Mouse (Mus musculus) heart, adult 9 months (tissue): ENCODE measurements around the gene Prr5l.
"Not testable (repeated sequence)": the region's sequence is repeated elsewhere in the genome, so short reads cannot be mapped to it uniquely, and the experiment has no call there.

Experiments used
- DNase-seq, 2 experiments: peaks; one replicate each; pipeline ENCODE4 v3.0.0; 2022; ENCODE audit warnings: low spot score in 2 of 2

Gene Prr5l

GRCm38 (mm10) chr2:101762955-101763386, 119.9 kb downstream of the Prr5l start:
- peak; percentile 53 to 78 for DNase-seq

GRCm38 (mm10) chr2:101762405-101762804, 120.4 kb downstream of the Prr5l start:
- peak; percentile 65 to 68 for DNase-seq

- DNase-seq, result no peak
These were observed 120.9 kb downstream of the Prr5l start for GRCm38 (mm10) chr2:101761898-101762297.

GRCm38 (mm10) chr2:101759523-101760277, 123.1 kb downstream of the Prr5l start:
- no peak for DNase-seq

- DNase-seq, result no peak
These were observed 125.0 kb downstream of the Prr5l start for GRCm38 (mm10) chr2:101757806-101758205.

- no peak for DNase-seq
These were observed 126.6 kb downstream of the Prr5l start for GRCm38 (mm10) chr2:101756069-101756753.

- no peak for DNase-seq
These were observed 127.8 kb downstream of the Prr5l start for GRCm38 (mm10) chr2:101754939-101755555.

GRCm38 (mm10) chr2:101754428-101754827, 128.4 kb downstream of the Prr5l start:
- DNase-seq, result no peak

GRCm38 (mm10) chr2:101752979-101753378, 129.8 kb downstream of the Prr5l start:
- DNase-seq, result no peak

- peak; percentile 49 to 59 for DNase-seq
These were observed 130.4 kb downstream of the Prr5l start for GRCm38 (mm10) chr2:101752402-101752801.

- DNase-seq, result no peak
These were observed 131.4 kb downstream of the Prr5l start for GRCm38 (mm10) chr2:101751236-101751922.

- DNase-seq, result peak; percentile 48 to 49
These were observed 136.3 kb downstream of the Prr5l start for GRCm38 (mm10) chr2:101746537-101746936.

- not testable (repeated sequence) for DNase-seq
These were observed 137.2 kb downstream of the Prr5l start for GRCm38 (mm10) chr2:101745656-101746055.

- DNase-seq, result no peak
These were observed 140.6 kb downstream of the Prr5l start for GRCm38 (mm10) chr2:101742072-101742860.

GRCm38 (mm10) chr2:101741653-101742052, 141.2 kb downstream of the Prr5l start:
- no peak for DNase-seq

GRCm38 (mm10) chr2:101739914-101740313, 142.9 kb downstream of the Prr5l start:
- DNase-seq, result no peak

- peak; percentile 68 to 72 for DNase-seq
These were observed 149.3 kb downstream of the Prr5l start for GRCm38 (mm10) chr2:101733564-101733963.

- DNase-seq, result peak in 1 of 2 experiments; percentile 8
These were observed 150.0 kb downstream of the Prr5l start for GRCm38 (mm10) chr2:101732777-101733210.

- DNase-seq, result peak in 1 of 2 experiments; percentile 39
These were observed 151.9 kb downstream of the Prr5l start for GRCm38 (mm10) chr2:101730972-101731371.

GRCm38 (mm10) chr2:101729472-101729871, 153.4 kb downstream of the Prr5l start:
- DNase-seq, result peak; percentile 12 to 32

- DNase-seq, result no peak
These were observed 155.0 kb downstream of the Prr5l start for GRCm38 (mm10) chr2:101727787-101728186.
